Mouse (Mus musculus): ENCODE results near the gene Olfr1153.

The Olfr1153 gene

GRCm38 (mm10) chr2:87894662-87895061 lies at the start of gene Olfr1153:
Gene Olfr1153 (plus strand): TSS chr2:87894962.
- no peak for DNase-seq (ENCODE audit: low spot score)

GRCm38 (mm10) chr2:87855562-87855961 lies 39.2 kb upstream of the Olfr1153 start, which contains the start of gene Olfr1151:
Gene Olfr1151 (plus strand): TSS chr2:87855862.
- DNase-seq (ENCODE audit: low spot score): no peak

DNA sequence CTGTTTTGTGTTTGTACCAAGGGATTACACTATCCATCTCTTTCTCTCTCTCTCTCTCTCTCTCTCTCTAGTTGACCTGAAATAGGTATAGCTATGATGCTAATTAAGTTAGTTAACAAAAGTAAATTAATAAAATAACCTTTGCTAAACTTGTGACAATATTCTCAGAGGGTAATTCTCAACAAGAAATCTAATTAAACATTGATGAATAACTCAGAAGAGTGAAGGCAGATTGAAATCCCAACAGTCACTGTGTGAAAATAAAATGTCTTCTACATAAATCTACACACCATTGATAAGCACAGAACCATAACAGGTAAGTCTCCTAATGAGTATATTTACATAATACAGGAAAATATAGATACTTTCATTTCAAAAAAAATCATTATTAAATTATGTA lies 28.6 kb upstream of the Olfr1153 start, which contains the start of gene Olfr1152:
TSS of gene Olfr1152 (plus strand) at position 301 of the 400 bp plus-strand sequence.
- no peak for DNase-seq (ENCODE audit: low spot score)

- no peak for DNase-seq (ENCODE audit: low spot score)
These were observed 10.3 kb downstream of the Olfr1153 start, which contains the start of gene Olfr1154 for GRCm38 (mm10) chr2:87905066-87905465. Gene Olfr1154 (minus strand): TSS chr2:87905166.

DNA sequence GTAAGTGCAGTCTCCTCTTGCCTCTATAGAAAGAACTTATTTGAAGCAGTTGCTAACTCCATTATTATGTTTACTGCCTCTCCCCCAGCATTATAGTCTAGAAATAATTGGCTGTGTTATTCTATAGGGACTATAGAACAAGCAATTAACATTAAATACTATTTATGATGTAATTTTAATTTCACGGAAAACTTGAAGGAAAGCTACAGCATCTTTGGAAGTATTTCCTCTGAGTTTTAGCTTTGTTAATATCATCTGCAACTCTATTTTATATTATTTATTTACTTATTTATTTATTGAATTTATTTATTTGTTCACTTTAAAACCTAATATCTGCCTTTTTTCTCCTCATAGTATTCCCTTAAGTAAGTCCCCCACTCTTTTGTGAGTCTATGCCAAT lies 50.3 kb downstream of the Olfr1153 start, which contains the start of gene Olfr1155:
TSS of gene Olfr1155 (minus strand) at position 101 of the 400 bp plus-strand sequence.
- DNase-seq (ENCODE audit: low spot score): no peak

All from urinary bladder, postnatal 25 days (tissue).